Mouse (Mus musculus) stomach, postnatal 0 days (tissue): ENCODE results near the gene Pigx. TPM values are rescaled to one million over a fixed set of nuclear protein-coding genes. Genes with fewer than 3 reads are reported as not detected.

ENCODE experiments used
- ATAC-seq: fragments of 200-750 bp; cut with Nextera tagmentation; 2 replicates; pipeline ENCODE4 v1.8.0; 2017; ENCODE audit not compliant: low FRiP score, low TSS enrichment
- DNase-seq: peaks from one replicate; pipeline ENCODE4 v3.0.0-alpha.2; 2016; ENCODE audit warnings: low spot score
- H3K27ac ChIP-seq: fragments of 300-500 bp; sonication (generic); replicated peaks from 2 replicates; pipeline ENCODE4 v1.5.1; 2014; ENCODE audit warnings: mild to moderate bottlenecking, control low read depth
- H3K27me3 ChIP-seq: fragments of 300-500 bp; sonication (generic); 2 replicates; pipeline ENCODE4 v1.6.1; 2014; ENCODE audit warnings: low read length; ENCODE audit not compliant: control insufficient read depth, insufficient read depth
- H3K36me3 ChIP-seq: fragments of 300-500 bp; sonication (generic); 2 replicates; pipeline ENCODE4 v1.6.1; 2014; ENCODE audit warnings: low read length, mixed read lengths; ENCODE audit not compliant: control insufficient read depth, insufficient read depth
- H3K4me1 ChIP-seq: fragments of 300-500 bp; sonication (generic); replicated peaks from 2 replicates; pipeline ENCODE4 v1.6.1; 2014; ENCODE audit warnings: antibody characterized with exemption; ENCODE audit not compliant: control insufficient read depth, insufficient read depth
- H3K4me2 ChIP-seq: fragments of 300-500 bp; sonication (generic); replicated peaks from 2 replicates; pipeline ENCODE4 v1.6.1; 2014; ENCODE audit warnings: low read depth, mild to moderate bottlenecking, control low read depth, moderate library complexity
- H3K4me3 ChIP-seq: fragments of 300-500 bp; sonication (generic); 2 replicates; pipeline ENCODE4 v1.5.1; 2014; ENCODE audit warnings: low read depth, low read length, control low read depth
- H3K9ac ChIP-seq: fragments of 300-500 bp; sonication (generic); 2 replicates; pipeline ENCODE4 v1.6.1; 2014; ENCODE audit warnings: mild to moderate bottlenecking, low read length, control low read depth, mixed read lengths
- H3K9me3 ChIP-seq: fragments of 300-500 bp; sonication (generic); 2 replicates; pipeline ENCODE4 v1.6.1; 2016; ENCODE audit warnings: low read length; ENCODE audit not compliant: control insufficient read depth
- CTCF ChIP-seq: IDR thresholded peaks from 2 replicates; pipeline ENCODE4 v1.5.1; 2016; ENCODE audit warnings: antibody characterized with exemption, low read depth, mild to moderate bottlenecking, moderate library complexity
- EP300 ChIP-seq: optimal IDR thresholded peaks from 2 replicates; pipeline ENCODE3; 2016; ENCODE audit warnings: antibody characterized with exemption
- WGBS: fragments of 180-500 bp; shearing (Covaris S2); extraction: QIAGEN DNeasy Blood & Tissue Kit; methylation state at CpG from one replicate; pipeline ENCODE4 v1.1.7; 2014; 5-methylcytosine and 5-hydroxymethylcytosine counted together
- polyA plus RNA-seq: library from polyadenylated mRNA; unstranded; fragments of >200 nt; fragmentation: Nextera tagmentation; extraction: Ambion mirVana; gene quantifications from 2 replicates; pipeline ENCODE4 v1.2.1, GENCODE M21; 2015

Pigx gene
- polyA plus RNA-seq, 1 experiment from 2014 or later, result 71.8 TPM

GRCm38 (mm10) chr16:32114406-32114805 lies 14.9 kb upstream of the Pigx start:
- Histone ChIP-seq H3K4me1 (no peaks in the 10 kb centered on the region), H3K27ac (no peak overlapping the region), H3K4me3 (no peak overlapping the region), H3K36me3 (no peaks in the 10 kb centered on the region), H3K4me2 (no peak overlapping the region), H3K9ac (no peak overlapping the region), H3K9me3 (no peaks in the 10 kb centered on the region), H3K27me3 (no peaks in the 10 kb centered on the region)
- ATAC-seq, result no peak
- 86% methylated on average over 10 of the region's 10 CpGs for WGBS
- no peak for DNase-seq
- TF ChIP-seq CTCF, result no peak
- no peak for TF ChIP-seq EP300

GRCm38 (mm10) chr16:32113541-32114218 lies 14.1 kb upstream of the Pigx start:
- 50% methylated on average over 23 of the region's 23 CpGs for WGBS
- no peaks in the 10 kb centered on the region for H3K27me3 ChIP-seq
- H3K4me3 ChIP-seq, result no peak overlapping the region
- no peak overlapping the region for H3K9ac ChIP-seq
- DNase-seq (peak; percentile 47), ATAC-seq (peak; percentile 60; the same call in 1 of the 2 replicates)
- H3K36me3 ChIP-seq, result no peaks in the 10 kb centered on the region
- no peak for TF ChIP-seq EP300
- no peak for TF ChIP-seq CTCF
- 0 out of 2 replicates have a peak overlapping the region, but pooled peaks have one; percentile 5 for H3K4me2 ChIP-seq
- peak overlapping the region; percentile 49; the same call in 1 of the 2 replicates for H3K27ac ChIP-seq
- no peaks in the 10 kb centered on the region for H3K4me1 ChIP-seq
- H3K9me3 ChIP-seq, result no peaks in the 10 kb centered on the region

- Histone ChIP-seq H3K4me1 (no peaks in the 10 kb centered on the region), H3K27ac (no peak overlapping the region), H3K9ac (no peak overlapping the region), H3K9me3 (no peaks in the 10 kb centered on the region), H3K27me3 (no peaks in the 10 kb centered on the region), H3K4me3 (no peak overlapping the region), H3K4me2 (no peak overlapping the region), H3K36me3 (0 out of 2 replicates have a peak, but pooled peaks cover 3% of the 10 kb centered on the region)
- 75% methylated on average over 15 of the region's 15 CpGs for WGBS
- no peak for ATAC-seq
- TF ChIP-seq CTCF (peak; percentile 38), EP300 (no peak)
- DNase-seq, result no peak
Measured at GRCm38 (mm10) chr16:32110951-32111699, 11.6 kb upstream of the Pigx start.

- Histone ChIP-seq H3K9ac (no peak overlapping the region), H3K9me3 (no peaks in the 10 kb centered on the region), H3K4me2 (no peak overlapping the region), H3K27ac (no peak overlapping the region), H3K4me3 (no peak overlapping the region), H3K27me3 (no peaks in the 10 kb centered on the region), H3K36me3 (peaks cover 7% of the 10 kb centered on the region; the same call in 1 of the 2 replicates), H3K4me1 (no peaks in the 10 kb centered on the region)
- 86% methylated on average over 2 of the region's 2 CpGs for WGBS
- TF ChIP-seq CTCF, result no peak
- no peak for TF ChIP-seq EP300
- ATAC-seq (no peak), DNase-seq (no peak)
Measured at GRCm38 (mm10) chr16:32108578-32108977, 9.0 kb upstream of the Pigx start.

GRCm38 (mm10) chr16:32108170-32108569 lies 8.6 kb upstream of the Pigx start:
- Histone ChIP-seq H3K4me3 (no peak overlapping the region), H3K27me3 (no peaks in the 10 kb centered on the region), H3K9ac (no peak overlapping the region), H3K4me1 (no peaks in the 10 kb centered on the region), H3K9me3 (no peaks in the 10 kb centered on the region), H3K36me3 (peaks cover 9% of the 10 kb centered on the region; the same call in 1 of the 2 replicates), H3K27ac (no peak overlapping the region), H3K4me2 (no peak overlapping the region)
- no peak for DNase-seq
- ATAC-seq, result no peak
- WGBS, result 71% methylated on average over 7 of the region's 7 CpGs
- TF ChIP-seq EP300 (no peak), CTCF (peak; percentile 42)
